Mouse (Mus musculus) sigmoid colon, adult 10 weeks (tissue): ENCODE data around the gene Tsen15. TPM values are rescaled to one million over a fixed set of nuclear protein-coding genes. Genes with fewer than 3 reads are reported as not detected.

Source experiments
- polyA plus RNA-seq: library from polyadenylated mRNA; stranded (reverse); fragments of 350-450 nt; fragmentation: Illumina TruSeq; extraction: RNeasy Lipid Tissue Mini Kit (QIAGEN cat#74804); gene quantifications from one replicate; pipeline ENCODE4 v1.2.3, GENCODE M21; 2014; ENCODE audit warnings: low read depth, low replicate concordance

The Tsen15 gene
- 25.1 TPM for polyA plus RNA-seq

GRCm38 (mm10) chr1:152386188-152386835, at the start of gene Tsen15:
TSS of gene Tsen15 (minus strand) at chr1:152386688.

DNA sequence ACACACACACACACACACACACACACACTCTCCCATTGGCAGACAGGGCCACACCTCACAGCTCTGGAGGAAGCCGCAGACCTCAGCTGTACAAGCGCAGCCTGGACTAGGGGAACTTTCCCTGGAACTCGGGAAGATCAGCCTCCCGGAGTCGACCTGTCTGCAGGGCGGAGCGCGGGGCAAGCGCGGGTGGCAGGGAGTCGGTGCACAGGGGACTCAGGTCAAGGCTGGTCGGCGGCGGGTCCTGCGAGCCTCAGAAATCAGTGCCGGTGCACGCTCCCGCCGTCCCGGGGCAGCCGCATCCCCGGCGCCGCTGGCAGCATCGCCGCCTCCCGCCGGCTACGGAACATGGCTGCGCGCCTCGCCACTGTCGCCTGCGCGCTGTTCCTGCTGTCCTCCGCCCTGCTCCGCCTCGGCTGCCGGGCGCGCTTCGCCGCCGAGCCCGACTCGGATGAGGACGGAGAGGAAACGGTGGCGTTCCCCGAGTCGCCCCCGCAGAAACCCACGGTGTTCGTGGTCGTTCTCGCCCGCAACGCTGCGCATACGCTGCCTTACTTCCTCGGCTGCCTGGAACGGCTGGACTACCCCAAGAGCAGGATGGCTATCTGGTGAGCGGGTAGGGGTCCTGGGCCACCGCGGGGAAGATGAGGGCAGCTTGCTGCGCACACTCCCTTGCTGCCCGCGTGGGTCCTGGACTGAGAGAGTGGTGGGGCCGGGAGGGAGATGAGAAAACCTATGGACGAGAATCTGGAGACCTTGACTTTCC, 13.5 kb upstream of the Tsen15 start, which contains the start of gene Colgalt2:
Gene Colgalt2 (plus strand): TSS at position 41 of the 766 bp plus-strand sequence.

Other genes with a start within 250 kb of the Tsen15 start
- 1.6 TPM for gene Colgalt2, start 13.1 kb upstream of the Tsen15 start, polyA plus RNA-seq